15 mouse cellular contexts compared by ENCODE assay signal in genomic region chr6:100652535-100652934, GRCm38 (mm10). TPM values are rescaled to one million over a fixed set of nuclear protein-coding genes. Genes with fewer than 3 reads are reported as not detected.
"Had no signal": no experiment of that assay in that cellular context is flagged by ENCODE, and none has a peak within 500 bp of the region (broad histone marks: within the 10 kb centered on the region; RNA-seq: fewer than 3 reads in every experiment).

No protein-coding gene starts in this region.

- H3K4me3 ChIP-seq: kidney, embryonic 15.5 days; limb, embryonic 13.5 days; stomach, embryonic 15.5 days had no signal

- H3K9me3 ChIP-seq: kidney, embryonic 15.5 days; limb, embryonic 13.5 days; stomach, embryonic 15.5 days had no signal

- DNase-seq: kidney, adult 2 months; kidney, postnatal 14 days; left cerebral cortex, postnatal 4 days; lung, adult 18-20 months; right cerebral cortex, postnatal 14 days; thymus, adult 2 months; thymus, postnatal 25 days had no signal

- H3K27me3 ChIP-seq: kidney, embryonic 15.5 days; limb, embryonic 13.5 days; stomach, embryonic 15.5 days had no signal

- H3K4me1 ChIP-seq: kidney, embryonic 15.5 days; limb, embryonic 13.5 days; stomach, embryonic 15.5 days had no signal

- H3K4me2 ChIP-seq: kidney, embryonic 15.5 days; limb, embryonic 13.5 days; stomach, embryonic 15.5 days had no signal

- H3K27ac ChIP-seq: kidney, embryonic 15.5 days; limb, embryonic 13.5 days; liver, embryonic 14.5 days; stomach, embryonic 15.5 days had no signal

- H3K9ac ChIP-seq: kidney, embryonic 15.5 days; limb, embryonic 13.5 days; liver, embryonic 14.5 days; stomach, embryonic 15.5 days had no signal

RNA-seq across cellular contexts. Expression of gene Gxylt2, which starts 52.0 kb away (rescaled TPM):
- total RNA-seq: megakaryocyte-erythroid progenitor cell, adult 5-6 weeks; monocyte, adult 5-6 weeks; neutrophil, adult 5-6 weeks had no signal
- polyA plus RNA-seq: liver, adult 2 months had no signal
